Mouse (Mus musculus) ovary, postnatal 10 days (tissue): ENCODE data around the gene Qars.

Experiments used
- DNase-seq: peaks from one replicate; pipeline ENCODE4 v3.0.0; 2022; ENCODE audit warnings: low spot score

The Qars gene

DNA sequence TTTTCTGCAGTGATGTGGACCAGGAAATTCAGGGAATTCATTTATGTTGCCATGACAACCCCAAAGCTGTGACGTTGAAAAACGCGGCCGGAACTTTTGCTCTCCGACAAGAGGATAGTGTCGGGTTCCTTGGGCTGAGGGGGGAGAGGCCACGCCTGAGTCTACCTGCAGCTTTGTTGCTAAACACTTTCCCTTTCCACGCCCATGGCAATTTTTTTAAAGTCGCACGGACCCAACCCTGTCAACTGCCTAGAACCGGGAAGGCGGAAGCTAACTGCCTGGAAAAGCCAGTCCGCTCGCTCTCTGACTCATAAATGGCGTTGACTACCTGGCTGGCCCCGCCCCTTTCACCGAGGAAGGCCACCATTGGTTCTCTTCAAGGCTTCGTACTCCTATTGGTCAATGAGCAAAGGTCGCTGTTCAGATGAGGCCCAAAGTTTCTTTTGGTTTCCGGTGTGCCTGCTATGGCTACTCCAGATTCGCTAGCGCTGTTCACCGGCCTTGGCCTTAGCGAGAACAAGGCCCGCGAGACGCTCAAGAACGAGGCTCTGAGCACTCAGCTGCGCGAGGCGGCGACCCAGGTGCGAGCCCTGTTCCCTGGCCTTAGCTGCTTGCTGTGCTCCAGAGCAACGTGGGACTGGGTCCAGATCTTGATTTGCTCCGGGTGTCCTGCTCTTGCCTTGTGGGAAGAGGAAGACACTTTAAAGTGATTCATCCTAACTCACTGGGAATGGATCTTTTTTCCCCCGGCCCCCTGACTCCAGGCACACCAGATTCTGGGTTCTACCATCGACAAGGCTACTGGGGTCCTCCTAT, at the start of gene Qars:
TSS of gene Qars (plus strand) at position 88 of the 816 bp plus-strand sequence.
- peak; percentile 76 for DNase-seq

- no peak for DNase-seq
These were observed 47.6 kb upstream of the Qars start for GRCm38 (mm10) chr9:108459939-108460318.

GRCm38 (mm10) chr9:108460319-108461178, 47.0 kb upstream of the Qars start, which contains the start of gene Ccdc71:
TSS of gene Ccdc71 (plus strand) at chr9:108460527.
- peak; percentile 71 for DNase-seq

- DNase-seq, result no peak
These were observed 46.3 kb upstream of the Qars start, which contains the start of gene Klhdc8b for GRCm38 (mm10) chr9:108461181-108461631. TSS of gene Klhdc8b (minus strand) at chr9:108461581.

DNA sequence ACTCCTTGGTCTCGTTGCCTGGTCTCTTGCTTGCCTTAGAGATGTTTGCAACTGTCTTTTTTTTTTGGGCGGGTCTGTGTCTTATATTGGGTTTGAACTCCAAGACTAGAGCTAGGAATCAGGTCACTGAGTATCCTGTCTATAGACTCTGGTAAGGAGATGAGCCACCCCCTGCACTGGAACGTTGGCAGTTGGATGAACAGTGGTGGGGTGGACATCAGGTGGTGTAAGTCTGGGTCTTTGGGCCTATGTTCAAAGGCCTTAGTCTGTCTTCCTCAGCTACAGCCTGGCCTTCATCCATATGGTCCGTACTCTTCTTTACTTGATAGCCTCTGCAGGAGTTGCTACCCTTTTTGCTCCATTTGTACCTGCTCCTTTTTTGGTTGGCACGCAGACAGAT, 45.8 kb upstream of the Qars start:
- no peak for DNase-seq

- no peak for DNase-seq
These were observed 45.3 kb upstream of the Qars start for GRCm38 (mm10) chr9:108462192-108462591.

DNA sequence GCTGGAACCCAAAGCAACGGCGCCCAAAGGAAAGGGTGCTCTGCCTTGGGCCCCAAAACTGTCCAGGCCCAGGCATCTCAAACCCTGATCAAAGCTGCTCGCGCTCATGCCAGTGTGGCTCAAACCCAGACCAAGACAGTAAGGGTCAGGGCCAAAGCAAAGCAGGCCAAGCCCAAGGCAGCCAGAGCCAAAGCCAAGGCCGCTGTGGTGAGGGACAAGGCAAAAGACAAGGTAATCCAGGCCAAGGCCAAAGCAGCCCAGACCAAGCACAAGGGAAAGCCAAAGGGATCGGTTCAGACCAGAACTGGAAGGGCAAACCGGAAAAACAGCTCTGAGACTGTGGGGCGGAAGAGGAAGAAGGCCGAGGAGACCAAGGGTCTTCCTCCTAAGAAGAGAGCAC, 43.8 kb upstream of the Qars start:
- no peak for DNase-seq

DNA sequence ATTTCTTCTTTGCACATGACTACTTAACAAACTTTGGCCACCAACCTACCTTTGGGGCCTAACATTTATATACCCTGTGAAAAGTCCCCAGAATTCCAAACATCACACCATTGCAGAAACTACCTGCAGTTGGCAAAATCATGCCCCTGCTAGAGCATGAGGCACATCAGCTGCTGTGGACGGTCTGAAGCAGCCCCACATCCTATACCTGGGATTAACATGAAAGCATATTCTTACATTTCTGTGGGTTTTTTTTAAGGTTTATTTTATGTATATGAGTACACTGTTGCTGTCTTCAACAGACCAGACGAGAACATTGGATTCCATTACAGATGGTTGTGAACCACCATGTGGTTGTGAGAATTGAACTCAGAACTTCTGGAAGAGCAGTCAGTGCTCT, 41.3 kb upstream of the Qars start:
- DNase-seq, result no peak

- no peak for DNase-seq
These were observed 38.1 kb upstream of the Qars start for GRCm38 (mm10) chr9:108469430-108469829.

GRCm38 (mm10) chr9:108469845-108470244, 37.7 kb upstream of the Qars start:
- no peak for DNase-seq

DNA sequence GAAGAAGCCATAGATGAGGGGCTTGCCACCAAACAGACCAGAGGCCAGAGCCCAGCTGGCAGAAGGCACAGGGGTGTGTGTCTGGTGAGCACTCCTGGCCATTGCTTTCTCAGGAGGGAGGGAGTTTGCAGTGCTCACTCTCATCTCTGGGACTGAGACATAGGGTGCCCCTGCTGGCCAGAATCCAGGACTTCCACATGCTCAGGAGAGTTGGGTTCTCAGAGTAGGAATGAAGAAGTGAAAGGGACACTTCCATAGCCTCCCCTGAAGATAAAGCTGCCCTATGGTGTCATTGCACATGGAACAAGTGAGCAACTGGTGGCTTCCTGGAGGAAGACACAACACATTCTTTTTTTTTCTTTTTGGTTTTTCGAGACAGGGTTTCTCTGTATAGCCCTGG, 33.0 kb upstream of the Qars start:
- no peak for DNase-seq

GRCm38 (mm10) chr9:108478638-108479156, 28.8 kb upstream of the Qars start:
- DNase-seq, result peak; percentile 78

DNA sequence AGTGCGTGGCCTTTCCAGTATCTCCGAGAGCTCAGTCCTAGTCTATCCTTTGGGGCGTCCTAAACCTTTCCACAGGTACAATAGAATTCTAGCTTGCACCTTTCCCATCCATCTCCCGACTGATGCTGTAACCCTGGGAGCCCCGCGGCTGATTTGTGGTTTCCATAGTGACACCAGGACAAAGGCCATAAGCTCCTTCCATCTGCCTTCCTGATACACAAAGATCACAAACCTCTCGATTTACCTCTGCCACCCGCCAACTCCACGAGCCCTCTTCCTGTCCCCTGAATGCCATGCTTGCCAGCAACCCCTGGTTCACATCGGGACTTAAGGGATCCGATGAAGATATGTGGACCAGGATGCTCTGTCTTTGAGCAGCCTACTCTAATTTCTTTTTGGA, 28.3 kb upstream of the Qars start:
- DNase-seq, result no peak

DNA sequence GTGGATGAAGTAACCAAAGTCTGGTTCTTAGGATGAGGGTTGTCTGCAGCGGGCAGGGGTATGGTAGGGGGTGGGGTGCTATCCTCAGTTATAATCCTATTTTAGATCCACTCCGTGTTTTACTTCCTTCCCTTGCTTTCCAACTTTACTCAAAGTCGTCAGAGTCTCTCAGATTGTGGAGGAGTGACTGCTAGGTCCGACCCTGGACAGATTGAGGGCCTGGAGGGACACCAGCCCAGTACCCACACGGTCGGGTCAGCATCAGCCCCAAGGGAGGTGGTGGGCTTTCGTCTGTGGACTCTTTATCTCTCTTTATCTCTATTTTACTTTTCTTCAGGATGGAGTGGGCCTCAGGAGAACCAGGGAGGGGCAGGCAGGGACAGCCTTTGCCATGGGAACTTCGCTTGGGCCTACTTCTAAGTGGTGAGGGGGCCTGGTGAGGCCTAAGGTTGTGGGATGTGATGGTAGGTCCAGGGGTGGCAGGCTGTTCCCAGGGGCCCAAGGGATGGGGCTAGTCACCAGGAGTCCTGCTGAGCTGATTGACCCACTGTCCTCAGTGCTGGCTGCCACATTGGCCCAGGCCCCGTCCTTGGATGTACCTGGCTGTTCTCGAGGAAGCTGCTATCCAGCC, 27.7 kb upstream of the Qars start, which contains the start of gene Lamb2:
TSS of gene Lamb2 (plus strand) at position 16 of the 631 bp plus-strand sequence.
- peak; percentile 50 for DNase-seq

DNA sequence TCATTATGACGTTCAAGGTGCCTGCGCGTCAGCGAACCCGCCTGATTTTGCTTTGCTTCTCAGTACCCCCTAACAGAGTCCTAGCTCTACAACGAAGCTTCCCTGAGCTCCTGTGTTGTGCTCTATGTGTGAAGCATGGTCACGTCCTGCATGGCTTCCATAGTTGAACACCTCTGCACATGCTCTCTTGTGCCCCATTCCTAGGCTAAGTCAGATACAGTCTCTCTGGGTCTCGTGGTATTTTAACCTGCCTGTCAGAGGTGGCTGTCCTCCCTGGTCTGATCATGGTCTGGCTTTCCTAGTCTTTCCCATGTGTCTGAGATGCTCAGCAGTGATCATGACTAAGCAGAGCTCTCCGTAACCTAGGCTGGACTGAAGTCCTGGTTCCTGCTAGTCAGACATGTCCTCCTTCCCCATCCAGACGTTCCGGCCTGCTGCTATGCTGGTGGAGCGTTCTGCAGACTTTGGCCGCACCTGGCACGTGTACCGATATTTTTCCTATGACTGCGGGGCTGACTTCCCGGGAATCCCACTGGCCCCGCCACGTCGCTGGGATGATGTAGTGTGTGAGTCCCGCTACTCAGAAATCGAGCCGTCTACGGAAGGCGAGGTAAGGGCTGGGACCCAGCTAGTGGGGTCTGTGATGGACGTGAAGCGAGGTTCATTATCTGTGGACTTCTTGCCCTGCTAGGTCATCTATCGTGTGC, 26.5 kb upstream of the Qars start:
- DNase-seq, result no peak

- DNase-seq, result no peak
These were observed 25.8 kb upstream of the Qars start for GRCm38 (mm10) chr9:108481520-108482210.

GRCm38 (mm10) chr9:108483051-108483790, 24.3 kb upstream of the Qars start:
- no peak for DNase-seq

DNA sequence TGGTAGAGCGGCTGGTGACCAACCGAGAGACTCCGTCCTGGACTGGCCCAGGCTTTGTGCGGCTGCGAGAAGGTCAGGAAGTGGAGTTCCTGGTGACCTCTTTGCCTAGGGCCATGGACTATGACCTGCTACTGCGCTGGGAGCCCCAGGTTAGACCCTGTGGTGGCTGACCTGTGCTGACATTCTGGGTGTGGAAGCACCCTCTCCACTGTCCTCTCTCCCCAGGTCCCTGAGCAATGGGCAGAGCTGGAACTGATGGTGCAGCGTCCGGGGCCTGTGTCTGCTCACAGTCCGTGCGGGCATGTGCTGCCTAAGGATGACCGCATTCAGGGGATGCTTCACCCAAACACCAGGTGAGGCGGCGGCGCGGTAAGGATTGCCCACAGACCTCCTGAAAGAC, 23.5 kb upstream of the Qars start:
- no peak for DNase-seq

DNA sequence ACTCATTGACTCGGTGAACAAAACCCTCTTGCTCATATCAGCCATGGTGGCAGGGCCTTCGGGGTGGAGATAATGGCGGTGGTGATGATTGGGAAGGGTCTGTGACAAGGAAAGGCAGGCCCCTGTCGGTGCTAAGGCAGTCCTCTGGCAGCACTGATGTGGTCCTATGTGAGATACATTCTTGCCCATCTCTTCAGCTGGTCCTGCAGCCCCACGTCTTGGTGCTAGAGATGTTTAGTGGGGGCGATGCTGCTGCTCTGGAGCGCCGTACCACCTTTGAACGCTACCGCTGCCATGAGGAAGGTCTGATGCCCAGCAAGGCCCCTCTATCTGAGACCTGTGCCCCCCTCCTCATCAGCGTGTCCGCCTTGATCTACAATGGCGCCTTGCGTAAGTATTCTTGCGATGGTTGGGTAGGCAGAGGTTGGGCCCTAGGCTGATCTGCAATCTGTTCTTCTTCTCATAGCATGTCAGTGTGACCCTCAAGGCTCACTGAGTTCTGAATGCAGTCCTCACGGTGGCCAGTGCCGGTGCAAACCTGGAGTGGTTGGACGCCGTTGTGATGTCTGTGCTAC, 22.1 kb upstream of the Qars start:
- DNase-seq, result no peak
